Mouse (Mus musculus) activated CD4-positive, CD25-positive, alpha-beta regulatory T cell, adult 4 months (primary cell): ENCODE data around the gene Ces2c. TPM values are rescaled to one million over a fixed set of nuclear protein-coding genes. Genes with fewer than 3 reads are reported as not detected.
"Not testable (repeated sequence)": the region's sequence is repeated elsewhere in the genome, so short reads cannot be mapped to it uniquely, and the experiment has no call there.

Experiments used
- ATAC-seq: one replicate; pipeline ENCODE4 v1.8.0; 2017
- polyA plus RNA-seq, 2 experiments: library from polyadenylated mRNA; unstranded; fragments of 100-300 nt; shearing (Covaris generic); gene quantifications; one replicate each; pipeline ENCODE4 v1.2.1; 2017

Ces2c gene
- polyA plus RNA-seq = 10 to 100 TPM in 1 of 2 experiments, 1 to 10 TPM in 1; 8.9 to 16.3 TPM

DNA sequence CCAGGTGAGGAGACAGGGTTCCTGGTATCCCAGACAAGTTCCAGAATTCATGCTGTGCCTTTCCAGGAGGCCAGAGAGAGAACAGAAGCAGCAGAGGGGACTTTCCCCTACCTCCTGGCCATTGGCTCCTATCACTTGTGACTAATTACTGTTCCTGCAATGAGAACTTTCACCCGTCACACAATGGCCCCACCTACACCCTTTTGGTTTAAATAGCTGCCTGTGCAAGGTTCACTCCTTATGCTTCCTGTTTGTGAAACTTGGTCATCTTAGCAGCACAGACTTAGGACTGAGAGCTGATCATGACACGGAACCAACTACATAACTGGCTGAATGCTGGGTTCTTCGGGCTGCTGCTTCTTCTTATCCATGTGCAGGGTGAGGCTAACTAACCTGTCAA, at the start of gene Ces2c:
Gene Ces2c (plus strand): TSS at position 238 of the 400 bp plus-strand sequence.
- ATAC-seq = peak; percentile 81

DNA sequence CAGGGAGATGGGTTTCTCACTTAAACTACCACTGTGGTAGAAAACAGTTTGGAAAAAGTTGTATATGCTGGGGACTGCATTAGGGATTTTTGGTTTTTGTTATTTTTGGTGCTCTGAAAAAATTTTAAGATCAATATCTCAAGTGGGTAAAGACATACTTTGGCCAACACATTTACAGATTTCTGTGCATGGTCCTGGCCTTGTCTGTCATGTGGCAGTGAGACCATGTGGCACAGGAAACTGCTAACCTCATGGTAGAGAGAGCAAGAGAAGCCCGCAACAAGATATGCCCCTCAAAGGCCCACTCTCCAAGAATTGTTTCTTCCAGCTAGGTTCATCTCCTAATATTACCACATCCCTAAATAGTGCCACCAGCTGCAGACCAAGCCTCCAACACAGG, 47.5 kb upstream of the Ces2c start:
- ATAC-seq = no peak

DNA sequence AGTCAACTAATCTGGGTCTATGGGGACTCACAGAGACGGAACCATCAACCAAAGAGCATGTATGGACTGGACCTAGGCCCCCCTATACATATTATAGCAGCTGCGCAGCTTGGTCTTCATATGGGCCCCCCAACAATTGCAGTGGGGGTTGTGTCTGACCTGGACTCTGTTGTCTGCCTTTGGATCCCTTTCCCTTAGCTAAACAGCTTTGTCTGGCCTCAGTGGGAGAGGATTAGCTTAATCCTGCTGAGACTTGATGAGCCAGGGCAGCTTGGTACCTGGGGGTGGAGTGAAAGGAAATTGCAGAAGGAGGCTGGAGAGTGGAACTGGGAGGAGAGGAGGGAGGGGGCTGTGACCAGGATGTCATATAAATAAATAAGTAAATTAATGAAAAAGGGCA, 40.7 kb upstream of the Ces2c start:
- ATAC-seq = no peak

DNA sequence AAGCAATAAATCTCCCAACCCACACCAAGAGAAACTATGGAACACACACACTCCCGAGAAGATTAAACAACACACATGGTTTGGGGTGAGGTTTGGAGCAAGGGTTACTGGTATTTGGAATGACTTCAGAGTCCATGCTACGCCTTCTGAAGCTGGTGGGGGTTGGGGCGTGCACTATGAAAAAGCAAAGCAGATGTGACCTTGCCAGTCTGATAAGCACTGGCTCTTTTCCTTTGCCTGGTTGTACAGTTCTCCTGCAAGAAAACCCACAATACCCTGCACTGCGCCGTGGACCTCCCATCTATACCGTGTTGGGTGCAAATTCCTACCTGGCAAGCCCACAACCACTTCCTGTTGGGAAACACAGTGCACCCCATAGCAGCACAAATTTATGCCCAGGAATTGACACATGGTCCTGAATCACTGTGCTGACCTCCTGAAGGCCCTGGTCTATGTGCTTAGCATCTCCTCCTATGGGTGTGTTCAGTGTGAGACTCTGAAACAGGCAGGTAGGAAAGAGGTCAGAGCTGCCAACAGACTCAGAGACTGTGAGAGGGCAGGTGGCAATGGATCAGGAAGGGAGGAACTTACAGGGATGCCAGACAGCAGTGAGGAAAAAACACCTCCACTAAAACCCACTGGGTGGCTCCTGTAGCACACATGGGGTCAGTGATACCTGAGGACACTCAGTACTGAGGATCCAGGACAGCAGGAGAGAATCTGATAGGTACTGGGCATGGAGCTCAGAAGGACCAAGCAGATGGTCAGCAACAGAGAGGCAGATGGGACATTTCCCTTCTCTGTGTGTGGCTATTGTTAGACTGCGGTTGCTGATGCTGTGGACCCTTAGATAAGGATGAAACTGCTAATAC, 38.1 kb upstream of the Ces2c start:
- ATAC-seq = no peak

DNA sequence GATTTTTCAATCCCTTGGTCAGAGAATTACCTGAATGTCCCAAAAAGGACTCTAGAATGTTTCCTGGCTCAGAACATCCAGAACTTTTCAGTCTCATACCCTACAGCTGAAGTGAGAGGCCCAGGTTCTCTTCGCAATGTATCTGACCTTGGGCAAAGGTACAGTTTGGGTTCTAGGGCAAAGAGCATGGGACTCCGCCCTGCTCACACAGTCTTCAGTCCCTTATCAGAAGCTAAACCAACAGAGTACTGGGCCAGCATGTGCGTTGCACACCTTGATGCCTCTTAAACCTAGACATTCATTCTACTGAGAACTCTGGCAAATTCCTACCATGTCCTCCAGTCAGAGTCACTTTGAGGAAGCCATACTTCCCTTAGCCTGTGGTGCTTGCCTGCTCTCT, 37.4 kb upstream of the Ces2c start:
- ATAC-seq = no peak

DNA sequence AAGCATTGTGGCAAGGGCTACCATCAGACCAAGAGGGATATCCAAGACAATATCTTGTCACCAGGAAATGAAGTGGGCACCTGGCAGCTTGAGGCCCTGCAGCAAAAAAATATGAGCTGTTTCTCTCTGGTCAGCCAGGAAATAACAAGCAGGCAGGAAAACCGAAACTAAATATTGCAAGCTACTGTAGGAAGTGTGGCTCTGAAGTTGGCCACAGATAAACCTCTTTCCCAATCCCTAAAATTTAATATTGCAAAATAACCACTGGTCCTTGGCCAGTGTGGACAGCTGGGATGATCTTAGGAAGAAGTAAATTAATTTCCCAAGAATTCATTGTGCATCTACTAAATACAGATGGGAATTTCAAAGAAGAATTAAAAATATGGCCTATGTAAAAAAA, 20.0 kb upstream of the Ces2c start:
- no peak for ATAC-seq

DNA sequence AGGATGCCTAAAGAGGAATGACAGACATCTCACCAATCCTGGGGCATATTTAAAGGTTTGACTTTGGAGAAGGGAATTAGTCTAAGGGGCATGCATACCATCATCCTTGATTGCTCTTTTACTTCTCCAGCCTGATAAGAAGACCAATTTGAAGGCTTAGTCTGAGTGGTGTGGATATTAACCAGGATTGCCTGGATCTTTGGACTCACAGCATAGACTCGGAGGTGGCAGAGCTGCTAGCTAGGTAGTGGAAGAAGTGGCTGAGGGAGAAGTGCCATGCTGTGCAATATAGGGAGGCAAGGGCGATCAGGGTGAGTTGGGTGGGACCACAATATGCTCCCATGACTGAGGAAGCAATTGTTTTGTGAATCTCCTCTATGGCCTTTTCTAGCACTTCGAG, 18.6 kb upstream of the Ces2c start:
- no peak for ATAC-seq

DNA sequence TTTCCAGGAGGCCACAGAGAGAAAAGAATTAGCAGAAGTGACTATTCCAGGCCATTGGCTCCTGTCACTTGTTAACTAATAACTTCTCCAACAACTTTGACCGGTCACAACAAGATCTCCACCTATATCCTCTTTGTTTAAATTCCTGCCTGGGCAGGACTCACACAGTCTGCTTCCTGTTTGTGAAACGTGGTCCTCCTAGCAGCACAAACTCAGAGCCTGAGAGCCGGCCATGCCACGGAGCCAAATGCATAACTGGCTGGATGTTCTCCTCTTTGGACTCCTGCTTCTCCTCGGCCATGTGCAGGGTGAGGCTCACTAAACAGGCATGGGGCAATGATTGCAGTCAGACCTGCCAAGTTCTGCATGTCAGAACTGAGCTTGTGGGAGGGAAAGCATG, 15.4 kb upstream of the Ces2c start, which contains the start of gene Ces2b:
Gene Ces2b (plus strand): TSS at position 133 of the 400 bp plus-strand sequence.
- ATAC-seq = no peak

DNA sequence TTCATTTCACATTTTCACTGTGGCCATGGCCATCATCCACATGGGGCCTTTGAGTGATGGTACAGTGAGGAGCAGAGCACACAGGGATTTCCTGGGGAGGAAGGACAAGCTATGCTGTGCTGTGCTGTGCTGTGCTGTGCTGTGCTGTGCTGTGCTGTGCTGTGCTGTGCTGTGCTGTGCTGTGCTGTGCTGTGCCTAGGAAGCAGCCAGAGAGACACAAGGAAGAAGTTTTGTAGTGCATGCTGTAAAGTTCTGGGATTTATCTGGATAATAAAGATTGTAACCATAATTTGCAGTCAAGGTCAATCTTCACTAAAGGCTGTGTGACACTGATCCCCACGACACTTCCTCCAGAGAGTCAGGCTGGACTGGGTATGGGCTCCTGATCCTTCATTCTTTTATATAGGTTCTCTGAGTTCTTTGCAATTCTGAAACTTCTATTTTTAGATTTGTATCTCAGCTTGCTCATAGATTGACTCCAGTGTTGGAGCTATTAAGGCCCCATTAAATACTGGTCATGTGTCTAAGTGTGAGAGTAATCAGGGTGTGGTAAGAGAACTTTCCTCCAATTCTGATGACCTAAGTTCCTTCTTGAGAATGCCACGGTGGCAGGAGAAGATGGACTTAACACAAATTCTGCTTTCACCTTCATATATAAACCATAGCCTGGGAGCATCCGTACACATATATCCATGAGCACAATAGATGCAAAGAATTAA, 5.3 kb upstream of the Ces2c start:
- no peak for ATAC-seq

DNA sequence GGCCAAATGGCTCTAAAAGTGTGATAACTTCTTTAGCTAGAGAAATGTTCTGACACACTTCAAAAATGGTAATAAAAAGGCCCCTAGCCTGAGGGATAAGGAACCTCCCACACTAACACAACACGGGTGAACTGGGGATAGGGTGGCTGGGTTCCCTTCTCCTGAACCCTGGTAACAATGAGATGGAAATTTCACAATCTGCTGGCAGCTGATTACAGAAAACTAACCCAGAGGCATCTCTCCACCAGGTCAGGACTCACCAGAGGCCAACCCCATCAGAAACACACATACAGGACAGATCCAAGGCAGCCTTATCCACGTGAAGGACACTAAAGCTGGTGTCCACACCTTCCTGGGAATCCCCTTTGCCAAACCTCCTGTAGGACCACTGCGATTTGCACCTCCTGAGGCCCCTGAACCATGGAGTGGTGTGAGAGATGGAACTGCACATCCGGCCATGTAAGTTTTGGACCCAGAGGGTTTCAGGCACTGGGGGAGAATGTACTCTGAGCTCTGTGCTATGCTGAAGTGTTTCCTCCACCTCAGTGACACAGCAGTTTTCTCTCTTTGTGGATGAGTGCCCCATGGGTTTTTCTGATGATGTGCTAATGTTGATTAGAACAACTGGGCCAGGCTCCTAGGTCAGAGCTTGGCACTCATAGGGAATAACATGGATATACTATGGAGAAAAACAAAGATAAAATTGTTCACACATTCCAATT, 1.0 kb downstream of the Ces2c start:
- ATAC-seq = no peak

DNA sequence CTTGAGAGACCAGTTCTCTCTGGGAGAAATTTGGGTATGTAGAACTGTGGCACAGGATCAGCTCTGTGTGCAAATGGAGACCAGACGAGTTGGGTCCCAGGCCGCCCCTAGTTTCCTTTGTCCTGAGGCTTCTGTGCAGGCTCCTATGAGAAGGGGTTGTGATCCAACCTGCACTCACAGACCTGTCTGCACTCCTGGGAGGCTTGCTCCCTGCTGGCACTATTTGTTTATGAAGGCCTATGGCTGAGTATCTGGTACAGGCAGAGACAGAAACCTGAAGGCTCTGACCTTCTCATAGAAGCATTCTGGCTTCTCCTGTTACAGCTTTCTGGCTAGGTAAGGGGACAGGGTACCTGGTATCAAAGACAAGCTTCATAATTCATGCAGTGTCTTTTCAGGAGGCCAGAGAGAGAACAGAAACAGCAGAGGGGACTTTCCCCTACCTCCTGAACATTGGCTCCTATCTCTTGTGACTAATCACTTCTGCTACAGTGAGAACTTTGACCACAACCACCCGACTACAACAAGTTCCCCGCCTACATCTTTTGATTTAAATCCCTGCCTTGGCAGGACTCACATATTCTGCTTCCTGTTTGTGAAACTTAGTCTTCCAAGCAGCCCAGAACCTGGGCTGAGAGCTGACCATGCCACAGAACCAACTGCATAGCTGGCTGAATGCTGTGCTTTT, 20.1 kb downstream of the Ces2c start:
- peak; percentile 99 for ATAC-seq

DNA sequence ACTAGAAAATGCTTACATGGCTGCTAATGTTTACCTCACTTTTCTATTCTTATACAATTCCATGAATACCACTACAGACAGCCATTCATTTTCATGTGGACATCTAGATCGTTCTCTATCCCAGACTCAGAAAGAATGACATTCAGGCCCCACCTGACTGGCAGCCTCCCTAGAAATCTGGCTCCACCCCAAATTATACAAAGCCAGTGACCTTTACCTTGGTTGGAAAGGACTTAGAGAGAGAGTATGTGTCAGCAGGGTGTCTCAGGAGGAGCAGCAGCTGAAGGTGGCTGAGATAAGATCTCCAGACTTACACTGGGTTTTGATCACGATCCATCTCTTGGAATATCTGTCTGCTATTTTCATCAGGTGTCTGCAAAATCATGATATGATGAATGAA, 22.0 kb downstream of the Ces2c start:
- not testable (repeated sequence) for ATAC-seq

DNA sequence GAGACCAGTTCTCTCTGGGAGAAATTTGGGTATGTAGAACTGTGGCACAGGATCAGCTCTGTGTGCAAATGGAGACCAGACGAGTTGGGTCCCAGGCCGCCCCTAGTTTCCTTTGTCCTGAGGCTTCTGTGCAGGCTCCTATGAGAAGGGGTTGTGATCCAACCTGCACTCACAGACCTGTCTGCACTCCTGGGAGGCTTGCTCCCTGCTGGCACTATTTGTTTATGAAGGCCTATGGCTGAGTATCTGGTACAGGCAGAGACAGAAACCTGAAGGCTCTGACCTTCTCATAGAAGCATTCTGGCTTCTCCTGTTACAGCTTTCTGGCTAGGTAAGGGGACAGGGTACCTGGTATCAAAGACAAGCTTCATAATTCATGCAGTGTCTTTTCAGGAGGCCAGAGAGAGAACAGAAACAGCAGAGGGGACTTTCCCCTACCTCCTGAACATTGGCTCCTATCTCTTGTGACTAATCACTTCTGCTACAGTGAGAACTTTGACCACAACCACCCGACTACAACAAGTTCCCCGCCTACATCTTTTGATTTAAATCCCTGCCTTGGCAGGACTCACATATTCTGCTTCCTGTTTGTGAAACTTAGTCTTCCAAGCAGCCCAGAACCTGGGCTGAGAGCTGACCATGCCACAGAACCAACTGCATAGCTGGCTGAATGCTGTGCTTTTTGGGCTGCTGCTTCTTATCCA, 39.5 kb downstream of the Ces2c start:
- peak; percentile 98 for ATAC-seq

DNA sequence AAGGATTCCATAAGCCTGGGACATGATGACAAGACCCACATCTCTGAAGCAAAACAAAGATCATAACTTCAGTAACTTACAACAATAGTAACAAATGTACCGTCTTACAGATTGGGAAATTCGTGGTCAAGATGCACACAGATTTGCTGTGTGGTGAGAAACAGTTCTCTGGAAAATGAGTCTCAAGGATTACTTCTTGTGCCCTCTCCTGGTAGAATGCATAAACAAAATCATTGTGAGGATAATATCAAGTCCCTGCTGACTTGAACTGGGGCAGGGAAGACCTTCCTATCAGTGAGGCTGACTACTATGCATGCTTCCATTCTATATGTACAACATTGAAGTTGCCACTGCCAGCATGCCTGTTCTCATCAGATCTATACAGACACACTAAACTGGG, 54.9 kb downstream of the Ces2c start:
- ATAC-seq = no peak

Other genes with a start within 250 kb of the Ces2c start
- not detected for gene Cdh16, start 222.7 kb upstream of the Ces2c start, polyA plus RNA-seq
- gene Rrad, start 215.7 kb upstream of the Ces2c start, polyA plus RNA-seq = 10 to 100 TPM; 11.4 to 16.2 TPM
- gene Ciao2b, start 205.1 kb upstream of the Ces2c start, polyA plus RNA-seq = 100 to 1,000 TPM; 102 to 109 TPM
- not detected for gene Ces2a, start 113.1 kb upstream of the Ces2c start, polyA plus RNA-seq
- gene Ces2b, start 15.5 kb upstream of the Ces2c start, polyA plus RNA-seq = not detected
- not detected for gene Ces2e, start 79.2 kb downstream of the Ces2c start, polyA plus RNA-seq
- gene Ces2f, start 100.3 kb downstream of the Ces2c start, polyA plus RNA-seq = not detected
- gene Ces2g, start 114.7 kb downstream of the Ces2c start, polyA plus RNA-seq = under 1 TPM; 0.13 to 0.37 TPM
- gene Ces2h, start 153.8 kb downstream of the Ces2c start, polyA plus RNA-seq = not detected
- not detected for gene Ces3a, start 201.5 kb downstream of the Ces2c start, polyA plus RNA-seq
- gene Ces3b, start 236.7 kb downstream of the Ces2c start, polyA plus RNA-seq = not detected